Mouse (Mus musculus): Measurements from ENCODE around the gene Dnmt3l. TPM values are rescaled to one million over a fixed set of nuclear protein-coding genes. Genes with fewer than 3 reads are reported as not detected.
"Not testable (repeated sequence)": the region's sequence is repeated elsewhere in the genome, so short reads cannot be mapped to it uniquely, and the experiment has no call there.

Dnmt3l gene
- polyA plus RNA-seq, 2 experiments from 2014 or later, result not detected

- peak; percentile 80 for ATAC-seq
Observed at GRCm38 (mm10) chr10:78086444-78087061, 44.8 kb downstream of the Dnmt3l start.

- ATAC-seq, result peak; percentile 80
Observed at GRCm38 (mm10) chr10:78087101-78087511, 45.4 kb downstream of the Dnmt3l start.

- no peak for ATAC-seq
Observed at GRCm38 (mm10) chr10:78090246-78090645, 48.5 kb downstream of the Dnmt3l start.

- ATAC-seq, result no peak
Observed at GRCm38 (mm10) chr10:78090706-78091491, 49.2 kb downstream of the Dnmt3l start.

- ATAC-seq, result no peak
Observed at GRCm38 (mm10) chr10:78091865-78092724, 50.3 kb downstream of the Dnmt3l start.

GRCm38 (mm10) chr10:78092725-78093029, 50.9 kb downstream of the Dnmt3l start:
- peak; percentile 67 for ATAC-seq

- no peak for ATAC-seq
Observed at GRCm38 (mm10) chr10:78095221-78095620, 53.5 kb downstream of the Dnmt3l start.

GRCm38 (mm10) chr10:78095954-78096931, 54.5 kb downstream of the Dnmt3l start:
- ATAC-seq, result no peak

GRCm38 (mm10) chr10:78099860-78100259, 58.1 kb downstream of the Dnmt3l start:
- not testable (repeated sequence) for ATAC-seq

- ATAC-seq, result no peak
Observed at GRCm38 (mm10) chr10:78100989-78101780, 59.4 kb downstream of the Dnmt3l start.

- no peak for ATAC-seq
Observed at GRCm38 (mm10) chr10:78104555-78105490, 63.1 kb downstream of the Dnmt3l start.

GRCm38 (mm10) chr10:78105548-78105947, 63.8 kb downstream of the Dnmt3l start:
- no peak for ATAC-seq

Other genes with a start within 250 kb of the Dnmt3l start
- not detected for gene Gm9639, start 246.9 kb upstream of the Dnmt3l start, polyA plus RNA-seq (2017; shearing (Covaris generic))
- not detected for gene Gm19668, start 242.8 kb upstream of the Dnmt3l start, polyA plus RNA-seq (2017; shearing (Covaris generic))
- gene Gm9507, start 230.1 kb upstream of the Dnmt3l start, polyA plus RNA-seq (2017; shearing (Covaris generic)), result not detected
- gene Gm2696, start 227.3 kb upstream of the Dnmt3l start, polyA plus RNA-seq (2017; shearing (Covaris generic)), result not detected
- gene Krtap10-4, start 214.9 kb upstream of the Dnmt3l start, polyA plus RNA-seq (2017; shearing (Covaris generic)), result not detected
- gene Krtap10-10, start 206.0 kb upstream of the Dnmt3l start, polyA plus RNA-seq (2017; shearing (Covaris generic)), result not detected
- gene Gm36176, start 195.1 kb upstream of the Dnmt3l start, polyA plus RNA-seq (2017; shearing (Covaris generic)), result not detected
- not detected for gene Gm10318, start 189.1 kb upstream of the Dnmt3l start, polyA plus RNA-seq (2017; shearing (Covaris generic))
- gene Gm3285, start 180.0 kb upstream of the Dnmt3l start, polyA plus RNA-seq (2017; shearing (Covaris generic)), result not detected
- gene Lrrc3, start 139.4 kb upstream of the Dnmt3l start, polyA plus RNA-seq (2017; shearing (Covaris generic)), result not detected
- 1 to 10 TPM in 1 of 2 experiments, not detected in 1; 1.2 TPM for gene Trpm2, start 71.4 kb upstream of the Dnmt3l start, polyA plus RNA-seq (2017; shearing (Covaris generic))
- 10 to 100 TPM in 1 of 2 experiments, 1 to 10 TPM in 1; 5.4 to 13.8 TPM for gene 1810043G02Rik, start 63.4 kb upstream of the Dnmt3l start, polyA plus RNA-seq (2017; shearing (Covaris generic))
- gene Pfkl, start 31.9 kb upstream of the Dnmt3l start, polyA plus RNA-seq (2017; shearing (Covaris generic)), result 100 to 1,000 TPM in 1 of 2 experiments, 10 to 100 TPM in 1; 60.6 to 118 TPM
- gene Aire, start 1.7 kb downstream of the Dnmt3l start, polyA plus RNA-seq (2017; shearing (Covaris generic)), result under 1 TPM in 1 of 2 experiments, not detected in 1; 0.33 TPM
- gene Icosl, start 27.4 kb downstream of the Dnmt3l start, polyA plus RNA-seq (2017; shearing (Covaris generic)), result 10 to 100 TPM in 1 of 2 experiments, 1 to 10 TPM in 1; 8.8 to 19.3 TPM
- 10 to 100 TPM in 1 of 2 experiments, 1 to 10 TPM in 1; 7.5 to 42.9 TPM for gene D10Jhu81e, start 127.8 kb downstream of the Dnmt3l start, polyA plus RNA-seq (2017; shearing (Covaris generic))
- 10 to 100 TPM; 13.4 to 29.5 TPM for gene Pwp2, start 143.2 kb downstream of the Dnmt3l start, polyA plus RNA-seq (2017; shearing (Covaris generic))
- 1 to 10 TPM; 4.9 to 9.0 TPM for gene Trappc10, start 202.7 kb downstream of the Dnmt3l start, polyA plus RNA-seq (2017; shearing (Covaris generic))

All from CD4-positive, CD25-positive, alpha-beta regulatory T cell, adult 4 months (primary cell).